Mouse (Mus musculus) frontal cortex, postnatal 14 days (tissue): Measurements from ENCODE around the gene Wipf1.
"Not testable (repeated sequence)": the region's sequence is repeated elsewhere in the genome, so short reads cannot be mapped to it uniquely, and the experiment has no call there.

Experiments
- DNase-seq, 2 experiments: peaks; one replicate each; pipeline ENCODE4 v3.0.0; 2022; ENCODE audit warnings: low spot score in 2 of 2

Wipf1 gene

DNA sequence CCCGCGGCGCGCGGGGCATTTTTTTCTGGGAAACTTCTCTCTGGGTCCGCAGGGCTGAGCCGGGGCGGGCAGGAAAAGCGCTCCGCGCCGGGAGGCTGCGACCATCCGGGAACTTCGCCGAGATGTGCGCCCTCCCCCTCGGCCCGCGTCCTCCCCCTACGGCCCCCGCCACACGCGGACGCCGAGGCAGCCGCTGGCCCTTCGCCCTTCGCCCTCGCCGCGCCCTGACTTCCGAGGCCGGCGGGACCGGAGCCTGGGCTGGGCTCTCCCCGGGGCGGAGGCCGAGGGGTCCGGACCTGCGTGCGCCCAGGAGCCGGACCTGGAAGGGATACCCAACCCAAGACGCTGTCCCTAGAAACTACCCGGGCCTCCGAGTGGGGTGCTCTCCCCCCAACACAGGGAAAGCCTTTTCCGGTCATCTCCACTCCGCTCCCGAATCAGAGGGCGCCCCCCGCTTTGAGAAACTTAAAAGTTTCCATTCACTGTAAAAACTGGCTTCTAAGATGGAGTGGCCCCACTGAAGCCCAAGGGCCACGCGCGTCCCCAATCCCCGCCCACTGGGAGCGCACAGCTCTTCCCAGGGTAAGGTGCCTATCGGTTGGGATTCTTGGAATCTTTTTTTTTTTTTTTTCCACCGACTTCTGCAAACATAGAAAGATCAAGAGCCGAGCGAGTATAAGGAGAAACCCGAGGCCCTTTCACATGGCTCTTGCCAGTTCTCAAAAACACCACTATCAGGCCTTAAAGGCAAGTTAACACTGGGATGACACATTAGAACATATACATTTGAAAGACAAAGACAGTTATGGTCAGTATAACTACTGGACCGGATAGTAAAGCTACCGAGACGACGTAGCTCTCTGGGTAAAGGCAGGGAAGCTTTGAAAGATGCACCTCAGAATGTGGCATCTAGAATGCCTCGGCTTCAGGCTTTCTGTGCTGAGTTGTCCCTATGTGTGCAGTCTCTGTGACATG is at the start of gene Wipf1:
Gene Wipf1, minus strand, starts transcription at position 379 of the 975 bp plus-strand sequence.
- DNase-seq, result peak in 1 of 2 experiments; percentile 38

DNA sequence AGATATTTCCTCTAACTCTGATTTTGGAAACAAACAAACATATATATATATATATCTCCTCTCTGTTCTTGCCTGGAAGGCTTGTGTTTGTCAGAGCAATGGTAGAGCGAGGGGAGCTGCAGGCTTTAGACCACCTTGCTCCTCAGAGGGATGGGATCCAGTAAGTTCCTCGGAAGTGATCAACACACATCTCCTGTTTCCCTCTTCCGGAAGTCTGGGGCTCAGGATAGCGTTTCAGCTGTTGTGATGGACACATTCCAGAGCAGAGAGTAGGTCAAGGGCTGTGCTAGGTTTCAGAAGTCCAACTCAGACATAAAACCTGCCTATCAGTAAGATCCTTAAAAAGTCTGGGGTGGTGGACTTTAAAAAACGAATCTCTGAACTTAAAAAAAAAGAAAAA is 49.6 kb upstream of the Wipf1 start:
- no peak for DNase-seq

DNA sequence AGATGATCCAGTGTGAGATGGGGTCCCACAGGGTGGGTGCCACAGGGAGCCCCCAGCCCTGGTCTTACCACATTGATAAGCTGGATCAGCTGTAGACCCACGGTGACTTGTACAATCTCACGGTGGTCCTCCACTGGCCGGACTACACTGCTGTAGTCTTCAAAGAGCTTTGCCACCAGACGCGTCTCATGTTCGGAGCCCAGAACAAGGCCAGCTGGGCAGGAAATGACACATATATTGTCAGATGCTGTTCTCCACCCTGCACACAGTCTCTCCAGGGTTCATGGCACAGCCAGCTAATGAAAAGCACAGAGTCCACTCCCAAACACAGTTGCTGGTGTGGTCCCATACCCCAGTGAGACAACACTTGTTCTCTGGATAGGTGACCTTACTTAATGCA is 44.9 kb upstream of the Wipf1 start:
- DNase-seq, result no peak

DNA sequence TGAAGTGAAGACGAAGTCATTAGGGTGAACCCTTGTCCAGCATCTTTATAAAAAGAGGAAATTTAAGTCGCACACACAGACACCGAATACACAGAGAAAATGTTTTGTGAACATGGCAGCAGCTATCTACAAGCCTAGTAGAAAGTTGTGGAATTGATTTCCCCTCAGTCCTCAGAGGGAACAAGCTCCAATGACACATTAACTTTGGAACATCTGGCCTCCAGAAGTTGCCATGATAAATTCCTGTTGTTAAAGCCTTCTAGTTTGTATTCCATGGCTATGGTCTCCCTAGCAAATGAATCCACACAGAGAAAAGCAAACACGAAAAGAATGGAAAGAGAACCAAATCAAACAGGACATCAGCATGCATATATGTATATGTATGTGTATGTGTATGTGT is 44.0 kb upstream of the Wipf1 start:
- no peak for DNase-seq

DNA sequence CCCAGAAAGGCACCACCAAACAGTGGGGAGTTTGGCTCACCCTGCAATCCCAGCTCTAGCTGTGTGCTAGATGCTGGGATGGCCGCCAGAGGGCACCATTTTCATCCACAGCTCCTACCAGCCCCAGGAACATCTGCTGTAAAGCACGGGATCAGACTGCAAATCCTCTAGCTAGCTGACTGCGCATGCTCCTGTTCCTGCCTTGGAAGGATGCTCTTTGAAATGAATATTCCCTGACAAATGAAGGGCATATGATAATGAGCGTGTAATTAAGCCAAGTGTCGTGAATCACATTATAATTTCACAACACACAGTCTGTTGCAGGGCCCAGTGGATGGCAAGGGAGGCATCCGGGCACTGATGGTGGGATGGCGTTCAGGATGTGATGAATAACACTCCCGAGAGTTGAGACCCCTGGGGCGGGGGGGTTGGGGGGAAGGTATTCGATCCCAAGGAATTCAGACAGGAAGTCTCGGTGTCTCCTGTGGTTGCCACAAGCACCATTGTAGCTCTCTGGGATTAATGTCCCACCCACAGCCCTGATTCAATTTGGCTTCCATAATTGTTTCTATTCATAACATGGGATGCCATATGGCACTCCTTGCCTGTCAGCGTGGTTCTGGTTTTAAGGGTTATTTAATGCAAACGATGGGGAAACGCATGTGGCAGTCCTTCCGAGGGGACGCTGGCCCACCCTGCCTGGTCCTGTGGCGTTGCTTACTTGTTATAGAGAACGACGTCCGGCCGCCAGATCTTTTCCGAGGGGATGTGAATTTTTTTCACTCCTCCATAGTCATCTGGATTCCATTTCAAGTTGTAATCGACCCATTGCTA is 43.2 kb upstream of the Wipf1 start:
- DNase-seq, result peak; percentile 81 to 86

DNA sequence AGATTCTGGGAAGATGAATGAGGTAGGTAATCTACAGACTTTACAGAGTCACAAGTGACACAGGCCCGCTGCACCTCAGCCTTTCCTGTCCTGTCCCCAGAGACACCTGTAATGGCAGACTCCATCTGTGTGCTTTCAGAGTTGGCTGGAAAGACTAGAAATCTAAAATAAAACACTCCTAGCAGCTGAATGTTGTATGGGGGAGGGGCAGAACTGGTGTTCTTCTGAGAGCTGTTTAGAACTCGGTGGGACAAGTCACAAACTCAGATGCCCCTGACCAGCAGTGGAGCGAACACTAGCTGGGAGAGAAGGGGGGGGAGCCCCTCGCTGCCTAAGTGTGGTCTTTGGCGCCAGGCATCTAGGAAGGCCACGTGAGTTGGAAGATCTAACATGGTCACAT is 42.4 kb upstream of the Wipf1 start:
- DNase-seq, result no peak

DNA sequence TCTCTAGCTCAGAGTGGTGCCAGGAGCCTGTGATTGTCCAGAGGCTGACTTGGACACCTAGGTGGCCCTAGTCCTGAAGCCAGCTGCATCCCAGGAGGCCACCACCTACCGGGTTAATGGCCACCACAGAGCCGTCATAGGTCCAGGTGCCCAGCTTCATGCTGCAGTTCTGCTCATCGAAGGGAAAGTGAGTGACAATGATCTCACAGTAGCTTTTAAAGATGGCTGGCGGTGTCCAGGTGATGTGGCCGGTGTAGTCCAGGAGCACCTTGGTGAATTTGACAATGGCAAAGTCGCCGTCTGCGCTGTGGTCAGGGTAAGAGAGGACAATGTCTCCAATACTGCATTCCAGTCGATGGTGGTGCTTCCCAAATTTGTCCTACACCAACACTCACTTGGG is 41.8 kb upstream of the Wipf1 start:
- no peak for DNase-seq

DNA sequence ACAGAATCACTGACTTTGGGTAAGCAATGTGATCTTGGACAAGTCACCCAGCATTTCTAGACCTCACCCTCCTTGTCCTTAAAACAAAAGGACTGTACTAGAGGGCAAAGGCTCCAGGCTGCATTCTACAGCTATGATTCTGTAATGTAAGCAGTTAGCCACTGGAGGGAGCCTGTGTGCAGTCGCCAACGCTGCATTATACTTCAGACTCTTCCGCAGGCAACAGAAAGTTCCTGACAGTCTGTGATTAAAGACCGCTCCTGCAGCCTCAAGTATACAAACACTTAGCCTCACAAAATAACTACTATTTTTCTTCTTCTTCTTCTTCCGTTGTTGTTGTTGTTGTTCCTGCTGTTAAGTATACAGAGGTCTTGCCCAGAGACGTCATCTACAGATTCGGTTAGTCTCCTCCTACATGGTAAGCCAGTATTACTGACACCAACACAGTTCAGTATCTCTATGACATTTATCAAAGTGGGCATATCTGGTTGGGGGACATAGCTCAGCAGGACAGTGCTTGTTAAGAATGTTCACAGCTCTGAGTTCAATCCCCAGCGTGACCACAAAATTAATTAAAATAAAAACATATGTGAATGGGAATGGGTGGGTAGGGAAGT is 37.6 kb upstream of the Wipf1 start:
- DNase-seq, result peak in 1 of 2 experiments; percentile 53

DNA sequence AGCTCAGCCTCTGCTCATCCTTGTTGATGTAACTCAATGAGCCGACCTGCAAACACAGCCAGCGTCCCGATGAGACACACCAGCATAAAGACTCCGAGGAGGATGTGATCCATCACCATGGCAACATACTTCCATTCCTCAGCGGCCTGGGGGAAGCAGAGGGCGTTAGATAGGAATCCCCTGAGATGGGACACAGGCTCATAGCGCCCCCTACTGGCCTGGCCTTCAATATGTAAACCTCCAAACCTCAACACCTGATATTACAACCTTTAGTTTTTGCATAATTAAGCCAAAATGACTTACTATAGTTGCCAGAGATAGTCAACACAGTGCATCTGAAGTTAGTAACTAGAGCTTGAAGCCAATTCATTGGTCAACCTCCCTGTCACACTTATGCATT is 36.6 kb upstream of the Wipf1 start:
- DNase-seq, result no peak

DNA sequence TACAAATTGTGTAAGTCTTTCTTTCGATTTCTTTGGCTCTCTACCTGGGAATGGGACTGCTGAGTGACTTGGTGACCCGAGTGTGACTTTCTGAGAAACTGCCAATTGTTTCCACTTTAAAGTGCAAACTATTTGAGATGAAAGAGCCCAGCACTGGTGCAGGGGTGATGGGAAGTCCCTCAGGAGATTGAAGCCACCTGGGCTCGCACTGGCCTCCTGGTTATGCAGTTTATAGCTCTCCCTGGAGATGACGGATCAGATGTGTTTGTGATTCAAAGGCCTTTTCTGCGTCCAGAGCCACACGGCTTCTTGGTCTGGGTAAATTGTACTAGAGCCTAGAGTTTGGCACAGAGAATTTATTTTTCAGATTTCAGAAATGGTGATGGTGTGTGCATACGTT is 34.2 kb upstream of the Wipf1 start:
- DNase-seq, result no peak

DNA sequence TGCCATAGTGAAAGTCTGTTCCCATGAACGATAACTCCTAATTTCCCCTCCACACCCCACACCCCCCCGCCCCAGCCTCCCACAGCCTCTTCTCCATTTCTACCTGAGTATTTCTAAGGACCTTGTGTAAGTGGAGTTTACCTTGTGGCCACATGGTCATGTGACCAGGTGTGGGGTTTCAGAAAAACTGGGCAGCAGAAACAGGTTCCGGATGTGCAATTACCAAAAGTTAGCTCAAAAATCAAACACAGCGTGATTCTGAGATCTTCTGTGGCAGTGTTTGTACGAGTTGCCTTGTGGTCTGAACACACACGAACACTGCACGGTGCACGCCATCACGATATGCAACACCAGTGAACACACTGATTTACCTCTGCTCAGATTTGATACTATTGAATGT is 33.1 kb upstream of the Wipf1 start:
- DNase-seq, result no peak

DNA sequence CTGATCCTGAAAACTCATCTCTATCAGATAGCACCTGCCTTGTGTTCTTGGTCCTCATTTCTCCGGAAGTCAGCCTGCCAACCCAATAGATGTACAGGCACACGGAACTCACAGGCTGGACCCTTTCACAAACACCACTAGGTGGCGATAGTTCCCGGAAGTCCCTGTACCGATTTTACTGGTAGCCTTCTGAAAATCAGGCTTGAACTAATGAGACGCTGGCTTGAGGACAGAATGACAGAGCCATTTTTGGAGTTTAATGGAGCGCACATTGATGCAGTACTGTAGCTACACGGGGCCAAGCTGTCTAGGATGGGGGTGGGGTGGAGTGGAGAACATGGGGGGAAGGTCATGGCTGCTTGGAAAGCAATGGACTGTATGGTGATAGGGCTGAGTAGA is 32.1 kb upstream of the Wipf1 start:
- no peak for DNase-seq

DNA sequence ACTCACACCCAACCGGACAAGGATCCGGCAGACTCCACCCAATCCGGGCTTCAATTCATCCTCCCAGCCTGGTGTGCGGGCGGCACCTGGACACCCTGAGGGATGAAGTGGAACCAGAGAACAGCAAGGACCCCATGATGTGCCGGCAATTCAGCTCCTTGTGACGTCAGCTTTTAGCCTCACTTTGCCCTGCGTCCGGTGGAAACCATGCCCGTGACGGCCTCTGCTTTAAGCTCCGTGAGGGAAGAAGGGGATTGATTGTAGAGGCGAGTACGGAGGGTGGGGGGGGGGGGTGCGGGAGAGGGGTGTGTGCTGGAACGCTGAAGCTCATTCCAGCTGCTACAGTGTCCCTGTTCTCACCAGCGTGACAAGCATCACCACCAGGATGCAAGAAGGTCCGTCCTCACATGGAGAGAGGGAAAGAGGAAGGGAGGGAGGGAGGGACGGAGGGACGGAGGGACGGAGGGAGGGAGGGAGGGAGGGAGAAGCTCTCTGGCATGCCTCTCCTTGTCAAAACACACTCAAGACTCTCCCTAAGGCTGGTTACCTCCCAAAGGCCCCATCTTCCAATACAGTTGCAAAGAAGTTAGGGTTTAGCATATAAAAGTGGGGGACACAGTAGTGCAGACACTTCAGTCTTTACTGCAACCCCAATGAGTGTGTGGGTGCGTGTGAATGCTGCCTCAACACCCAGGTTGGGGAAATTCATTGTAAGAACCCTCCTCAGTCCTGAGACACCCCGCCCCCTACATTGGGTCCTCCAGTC is 31.5 kb upstream of the Wipf1 start:
- DNase-seq, result no peak

DNA sequence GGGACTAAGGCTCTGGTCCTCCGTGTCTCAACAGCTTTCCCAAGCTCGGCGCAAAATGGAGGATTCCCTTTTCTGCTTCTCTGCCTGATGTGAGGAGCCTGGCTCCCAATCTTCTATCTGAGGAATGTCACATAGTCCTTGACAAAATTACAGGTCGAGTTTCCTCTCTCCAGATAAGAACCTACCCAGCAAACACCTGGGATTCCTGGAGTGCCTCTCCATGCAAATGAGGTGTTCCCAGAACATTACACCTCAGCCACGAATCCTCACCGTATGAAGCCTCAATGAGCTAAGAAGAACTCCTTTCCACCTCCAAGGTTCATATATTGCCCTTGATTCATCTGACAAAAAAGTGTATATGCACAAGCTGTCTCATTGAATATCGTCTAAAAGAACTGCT is 30.9 kb upstream of the Wipf1 start:
- DNase-seq, result no peak

DNA sequence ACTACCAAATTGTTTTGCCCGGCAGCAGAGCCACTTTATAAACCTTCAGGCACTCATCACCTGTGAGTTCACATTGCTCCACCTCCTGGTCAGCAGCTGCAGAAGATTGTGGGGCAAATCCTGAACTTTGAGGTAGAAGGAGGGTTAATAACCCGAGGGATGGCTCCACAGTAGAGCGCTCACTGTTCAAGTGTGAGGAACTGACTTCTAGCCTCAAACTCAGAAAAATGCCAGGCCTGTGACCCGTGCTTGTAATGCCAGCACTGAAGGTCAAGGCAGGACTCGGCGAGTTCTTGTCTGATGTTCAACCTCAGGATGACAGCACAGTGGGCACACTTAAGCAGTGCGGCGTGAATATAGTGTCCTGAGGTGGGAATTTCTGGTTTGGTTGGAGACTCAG is 28.4 kb upstream of the Wipf1 start:
- no peak for DNase-seq

DNA sequence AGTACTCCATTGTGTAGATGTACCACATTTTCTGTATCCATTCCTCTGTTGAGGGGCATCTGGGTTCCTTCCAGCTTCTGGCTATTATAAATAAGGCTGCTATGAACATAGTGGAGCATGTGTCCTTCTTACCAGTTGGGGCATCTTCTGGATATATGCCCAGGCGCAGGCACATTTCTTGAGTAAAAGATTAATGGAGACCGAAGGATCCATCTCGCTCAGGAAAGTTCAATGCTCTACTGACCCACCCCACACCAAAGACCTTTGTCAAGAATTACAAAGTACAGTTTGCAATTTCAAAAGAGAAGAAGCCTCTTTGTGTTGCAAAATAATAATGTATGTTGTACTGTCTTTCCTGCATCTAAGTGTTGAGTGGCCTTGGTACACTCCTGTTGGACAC is 27.5 kb upstream of the Wipf1 start:
- not testable (repeated sequence) for DNase-seq

DNA sequence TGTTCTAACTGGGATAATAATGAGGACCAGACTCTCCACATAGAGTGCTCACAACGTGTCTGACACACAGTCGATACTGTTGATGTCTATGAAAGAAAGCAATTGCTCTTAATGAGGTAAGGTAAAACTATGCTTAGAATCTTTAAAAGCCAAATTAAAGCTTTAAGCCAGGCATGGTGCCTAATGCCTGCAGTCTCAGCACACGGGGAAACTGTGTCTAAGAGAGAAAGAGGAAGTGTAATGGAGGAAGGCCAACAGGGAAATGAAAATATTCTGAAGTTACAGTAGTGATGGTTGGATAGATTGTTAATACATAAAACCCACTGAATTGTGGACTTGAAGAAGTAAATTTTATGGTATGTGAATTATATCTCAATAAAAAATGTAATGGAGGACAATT is 24.9 kb upstream of the Wipf1 start:
- no peak for DNase-seq

DNA sequence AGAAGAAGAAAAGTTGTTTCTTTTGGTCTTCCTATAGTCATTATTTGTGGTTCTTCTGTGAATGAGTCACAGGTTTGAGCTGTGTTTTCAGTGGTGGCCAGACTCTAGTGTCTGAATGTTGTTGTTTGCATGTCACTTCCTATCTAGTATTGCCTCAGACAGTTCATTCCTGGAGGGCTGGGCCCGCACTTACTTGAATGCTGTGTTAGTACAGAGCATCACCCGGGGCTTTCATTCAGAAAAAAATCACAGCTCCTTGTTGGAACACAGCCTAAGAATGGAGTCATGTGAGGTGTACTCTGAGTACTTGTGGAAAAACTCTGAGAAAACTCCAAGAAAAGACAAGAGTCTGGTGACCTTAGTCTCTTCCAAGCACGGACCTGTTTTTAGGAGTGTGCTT is 23.4 kb upstream of the Wipf1 start:
- no peak for DNase-seq

DNA sequence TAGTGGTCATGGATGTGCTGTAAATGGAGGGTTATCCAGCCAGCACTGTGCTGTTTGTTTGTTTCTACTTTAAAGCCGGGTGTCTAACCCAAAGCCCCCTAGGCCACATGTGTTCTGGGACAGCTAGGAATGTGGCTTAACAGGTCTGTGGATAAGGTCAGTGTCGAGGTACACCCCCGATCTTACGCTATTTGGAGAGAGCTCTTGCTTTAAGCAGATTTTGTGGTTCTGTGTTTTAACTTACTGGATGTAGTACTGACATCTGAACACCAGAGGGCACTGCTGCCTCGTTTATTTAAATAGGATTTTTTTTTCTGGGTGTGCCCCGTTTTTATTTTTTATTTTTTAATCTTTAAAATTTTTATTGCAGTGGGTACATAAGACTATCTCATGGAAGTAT is 21.2 kb upstream of the Wipf1 start:
- DNase-seq, result no peak

DNA sequence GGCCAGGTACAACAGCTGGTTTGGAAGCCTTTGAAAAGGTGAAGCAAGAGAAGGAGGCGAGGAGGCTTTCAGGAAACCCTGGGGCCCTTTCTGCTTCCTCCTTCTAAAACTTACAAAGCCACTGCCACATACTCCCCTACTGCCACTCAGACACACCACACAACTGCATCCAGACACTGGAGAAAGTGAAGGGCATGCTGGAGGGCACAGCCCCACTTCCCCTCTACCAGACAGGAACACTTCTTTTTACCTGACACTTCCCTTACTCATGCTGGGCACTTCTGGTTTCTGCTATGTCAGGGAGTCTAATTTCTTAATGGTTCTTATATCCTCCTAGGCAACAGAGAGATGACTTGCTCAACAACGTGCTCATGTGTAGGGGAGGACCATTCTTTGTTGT is 19.0 kb upstream of the Wipf1 start:
- no peak for DNase-seq

DNA sequence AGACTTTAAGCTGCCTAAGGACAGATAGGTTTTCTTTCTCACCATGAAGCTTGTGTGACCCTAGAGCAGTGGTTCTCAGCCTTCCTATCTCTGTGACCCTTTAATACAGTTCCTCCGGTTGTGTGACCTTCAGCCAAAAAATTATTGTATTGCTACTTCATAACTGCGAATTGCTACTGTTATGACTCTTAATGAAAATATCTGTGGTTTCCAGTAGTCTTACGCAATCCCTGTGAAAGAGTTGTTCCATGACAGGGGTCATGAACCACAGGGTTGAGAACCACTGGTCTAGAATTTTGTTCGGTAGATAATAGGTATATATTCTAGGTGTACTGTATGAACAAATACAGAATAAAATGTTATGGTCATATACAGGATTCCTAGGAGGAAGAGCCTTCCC is 17.7 kb upstream of the Wipf1 start:
- no peak for DNase-seq

DNA sequence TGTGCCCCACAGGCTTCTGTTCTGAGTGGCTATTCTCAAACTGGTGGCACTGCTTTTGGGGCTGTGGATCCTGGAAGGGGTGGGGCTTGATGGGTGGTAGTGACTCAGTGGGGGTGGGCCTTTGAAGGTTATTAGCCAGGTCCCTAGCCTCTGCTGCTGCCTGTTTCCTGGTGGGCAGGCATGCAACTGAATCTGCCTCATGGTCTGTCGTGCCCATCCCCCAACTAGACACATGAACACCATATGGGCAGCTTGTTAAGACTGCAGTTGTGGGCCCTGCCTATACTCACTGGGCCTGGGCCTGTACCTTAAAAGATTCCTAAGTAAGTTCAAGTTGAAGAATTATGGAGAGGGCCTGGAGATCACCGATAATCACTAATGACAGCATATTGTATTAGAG is 16.0 kb upstream of the Wipf1 start:
- no peak for DNase-seq
